Mouse (Mus musculus) 3T3-L1 (cell line): ENCODE results near the gene Fbxl18.

Experiments used
- DNase-seq: peaks from one replicate; pipeline ENCODE4 v3.0.0-alpha.2; 2015; ENCODE audit warnings: low read depth, low spot score

Fbxl18 gene

DNA sequence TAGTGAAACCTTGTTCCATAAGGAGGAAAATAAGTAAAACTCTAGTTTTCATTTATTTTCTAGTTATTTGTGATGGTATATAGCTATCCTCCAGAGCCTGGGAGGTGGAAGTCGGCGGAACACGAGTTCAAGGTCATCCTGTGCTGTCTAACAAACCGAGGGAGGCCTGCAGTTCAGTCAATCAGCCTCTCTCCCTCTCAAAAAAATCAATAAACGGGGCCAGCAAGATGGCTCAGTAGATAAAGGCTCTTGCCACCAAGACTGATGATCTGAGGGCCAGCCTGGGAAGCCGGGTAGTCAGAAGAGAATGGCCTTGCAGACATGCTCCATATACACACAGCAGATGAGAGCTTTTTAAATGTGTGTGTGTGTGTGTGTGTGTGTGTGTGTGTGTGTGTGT, 71.1 kb downstream of the Fbxl18 start:
- peak; percentile 49 for DNase-seq

DNA sequence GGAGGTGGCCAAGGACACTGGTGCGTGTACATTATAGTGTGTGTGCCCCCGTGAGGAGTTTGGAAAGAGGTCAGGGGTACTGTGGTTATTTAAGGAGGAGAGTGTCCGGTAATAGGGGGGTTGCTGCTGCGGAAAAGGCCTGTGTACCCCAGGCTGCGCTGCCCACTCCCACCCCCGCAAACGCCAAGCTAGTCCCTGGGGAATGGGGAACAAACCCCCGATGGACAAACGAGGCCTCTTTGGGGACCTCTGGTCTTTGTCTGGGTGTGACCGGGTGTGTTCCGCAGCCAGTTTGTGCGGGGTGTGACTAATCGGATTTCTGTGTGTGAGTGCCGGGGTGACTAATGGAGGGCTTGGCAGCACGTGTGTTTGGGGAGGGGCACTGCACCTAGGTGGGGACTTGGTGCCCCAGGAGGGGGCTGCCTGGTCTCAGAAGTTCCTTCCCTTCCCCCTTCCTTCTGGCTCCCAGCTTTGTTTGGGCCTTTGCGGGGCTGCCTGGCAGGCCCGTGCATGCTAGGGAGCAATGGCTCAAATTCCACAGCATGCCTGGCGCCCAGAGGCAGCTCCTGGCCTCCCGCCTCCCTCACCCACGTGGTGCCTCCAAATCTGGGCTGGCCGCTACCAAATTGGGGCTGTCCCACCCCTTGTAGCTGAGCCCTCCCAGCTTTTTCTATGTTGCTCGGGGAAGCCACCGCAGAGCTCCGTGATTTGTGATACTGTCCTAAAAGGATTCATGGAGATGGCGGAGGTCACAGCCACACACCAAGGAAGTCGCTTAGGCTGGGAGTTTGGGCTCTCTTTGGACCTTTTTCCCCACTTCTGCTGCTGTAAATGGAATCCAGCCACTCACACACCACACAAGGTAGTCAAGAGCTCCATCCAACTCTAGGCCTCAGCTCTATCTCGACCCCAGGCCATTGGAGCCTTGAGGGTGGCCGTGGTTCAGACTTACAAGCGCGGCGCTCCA, 71.8 kb downstream of the Fbxl18 start:
- peak; percentile 97 for DNase-seq

DNA sequence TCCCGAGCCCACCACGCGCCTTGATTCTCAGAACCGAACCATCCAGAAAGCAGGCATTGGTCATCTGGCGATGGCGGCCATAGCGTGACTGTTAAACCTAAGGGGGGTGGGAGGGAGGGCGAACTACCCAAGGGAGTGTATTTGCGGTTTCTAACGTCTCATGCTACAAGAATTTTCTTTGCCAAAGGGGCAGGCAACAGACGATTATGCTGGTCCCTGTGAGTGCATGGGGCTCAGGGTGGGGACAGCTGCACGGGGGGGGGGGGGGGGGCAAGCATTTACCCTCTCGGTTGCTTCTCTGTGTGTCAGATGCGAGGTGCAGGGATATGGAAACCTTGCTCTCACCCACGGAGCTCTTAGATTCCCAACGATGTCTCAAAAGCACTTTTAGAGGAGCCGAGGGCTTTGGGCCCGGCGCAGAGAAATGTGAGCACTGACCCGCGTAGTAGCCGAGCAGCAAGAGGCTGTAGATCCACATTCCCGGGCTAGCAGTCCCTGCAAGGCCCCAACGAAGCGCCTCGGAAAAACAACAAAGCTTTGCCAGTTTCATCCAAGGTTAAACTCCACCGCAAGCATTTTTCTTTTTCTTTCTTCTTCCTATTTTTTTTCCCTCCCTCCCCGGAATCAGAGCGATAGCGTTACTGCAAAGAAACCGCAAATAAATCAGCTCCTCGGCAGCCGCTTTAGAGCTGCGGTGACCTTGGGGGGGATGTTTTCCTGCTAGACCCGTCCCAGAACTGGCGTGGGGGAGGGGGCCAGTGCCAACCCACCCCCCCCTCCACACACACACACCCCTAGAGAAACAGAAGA, 72.7 kb downstream of the Fbxl18 start:
- DNase-seq, result peak; percentile 96

DNA sequence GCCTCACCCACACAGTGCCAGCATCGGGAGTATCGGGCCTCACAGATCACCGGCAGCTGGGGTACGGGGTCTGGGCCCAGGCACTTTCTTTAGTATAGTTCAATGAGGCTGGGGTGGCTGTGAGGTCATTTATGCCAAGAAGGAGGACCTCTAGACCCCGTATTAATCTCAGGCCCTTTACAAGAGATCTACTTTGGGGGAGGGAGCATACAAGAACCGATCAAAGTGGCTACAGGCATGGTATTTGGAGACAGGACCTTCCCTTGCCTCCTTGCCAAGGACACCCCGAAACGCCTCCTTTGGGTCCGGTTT, 73.3 kb downstream of the Fbxl18 start:
- no peak for DNase-seq

DNA sequence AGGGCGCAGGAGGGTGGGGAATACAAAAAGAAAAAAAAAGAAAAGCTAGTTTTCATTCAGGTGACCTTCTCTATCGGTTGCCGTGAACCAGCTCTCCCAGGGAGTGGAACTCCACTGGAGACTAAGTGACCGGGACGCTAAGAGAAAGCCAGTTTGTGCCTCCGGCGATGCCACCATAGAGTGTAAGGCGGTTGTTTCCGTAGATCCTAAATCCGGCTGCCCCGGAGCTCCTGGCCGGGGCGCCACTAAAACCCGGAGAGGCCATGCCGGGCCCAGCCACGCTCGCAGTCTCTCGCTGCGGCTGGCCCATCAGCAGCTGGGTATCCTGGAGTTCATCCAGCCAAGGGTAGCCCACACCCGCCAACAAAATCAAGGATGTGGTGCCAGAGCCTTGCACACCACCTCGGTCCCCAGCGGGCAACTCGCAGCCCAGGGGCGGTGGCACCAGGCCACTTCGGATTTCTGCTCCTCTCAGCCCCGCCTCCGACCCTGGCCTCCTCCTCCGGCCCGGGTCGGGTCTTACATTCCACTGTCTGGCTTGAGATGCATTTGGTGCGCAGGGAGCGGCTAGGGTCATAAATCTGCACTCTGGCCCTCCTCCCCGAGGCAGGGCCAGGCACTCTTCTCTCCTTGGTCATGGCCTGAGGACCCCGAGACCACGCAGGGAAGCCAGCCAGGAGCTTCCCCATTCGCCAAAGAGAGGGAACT, 73.8 kb downstream of the Fbxl18 start:
- peak; percentile 97 for DNase-seq

DNA sequence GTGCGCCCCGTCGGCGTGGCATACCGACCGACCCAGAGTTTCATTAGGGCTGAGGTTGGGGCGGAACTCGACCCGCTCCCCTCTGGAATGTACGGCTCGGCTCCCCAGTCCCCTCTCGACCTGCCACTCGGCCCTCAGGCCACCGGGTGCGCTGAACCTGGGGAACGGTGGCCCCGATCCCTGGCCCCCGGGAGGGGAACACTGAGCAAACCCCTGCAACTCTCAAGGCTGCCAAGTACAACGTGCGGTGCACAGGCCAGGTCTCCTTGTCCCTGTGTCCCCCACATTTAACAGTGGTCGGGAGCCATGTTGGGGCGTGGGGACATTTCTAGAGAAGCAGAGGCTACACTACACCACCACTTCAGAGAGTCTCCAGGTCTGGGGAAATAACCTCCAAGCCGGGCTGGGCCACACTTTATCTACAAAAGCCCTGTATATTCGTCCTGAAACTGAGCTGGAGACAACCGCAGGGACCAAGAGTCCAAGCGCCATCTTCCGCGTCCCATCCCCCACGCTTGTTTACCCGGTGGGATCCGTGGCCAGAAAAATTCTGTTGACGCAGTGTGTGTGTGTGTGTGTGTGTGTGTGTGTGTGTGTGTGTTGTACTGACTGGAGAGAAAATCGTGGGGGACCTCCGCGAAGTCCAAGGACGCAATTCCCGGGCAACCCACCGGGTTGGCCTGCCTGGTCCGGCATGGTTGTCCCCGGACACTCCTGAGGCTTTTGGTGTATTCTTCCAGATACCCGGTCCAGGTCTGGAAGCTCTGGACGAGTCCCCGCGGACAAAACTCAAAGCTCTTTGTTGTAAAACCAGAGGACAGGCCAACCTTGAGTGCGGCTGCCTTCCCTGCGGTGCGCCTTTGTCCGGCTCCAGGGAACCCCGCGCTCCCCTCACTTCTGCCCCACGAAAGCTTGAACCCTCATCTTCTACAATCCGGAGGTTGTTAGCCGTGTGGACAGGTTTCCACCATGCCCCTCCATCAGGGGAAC, 74.7 kb downstream of the Fbxl18 start:
- peak; percentile 78 for DNase-seq

DNA sequence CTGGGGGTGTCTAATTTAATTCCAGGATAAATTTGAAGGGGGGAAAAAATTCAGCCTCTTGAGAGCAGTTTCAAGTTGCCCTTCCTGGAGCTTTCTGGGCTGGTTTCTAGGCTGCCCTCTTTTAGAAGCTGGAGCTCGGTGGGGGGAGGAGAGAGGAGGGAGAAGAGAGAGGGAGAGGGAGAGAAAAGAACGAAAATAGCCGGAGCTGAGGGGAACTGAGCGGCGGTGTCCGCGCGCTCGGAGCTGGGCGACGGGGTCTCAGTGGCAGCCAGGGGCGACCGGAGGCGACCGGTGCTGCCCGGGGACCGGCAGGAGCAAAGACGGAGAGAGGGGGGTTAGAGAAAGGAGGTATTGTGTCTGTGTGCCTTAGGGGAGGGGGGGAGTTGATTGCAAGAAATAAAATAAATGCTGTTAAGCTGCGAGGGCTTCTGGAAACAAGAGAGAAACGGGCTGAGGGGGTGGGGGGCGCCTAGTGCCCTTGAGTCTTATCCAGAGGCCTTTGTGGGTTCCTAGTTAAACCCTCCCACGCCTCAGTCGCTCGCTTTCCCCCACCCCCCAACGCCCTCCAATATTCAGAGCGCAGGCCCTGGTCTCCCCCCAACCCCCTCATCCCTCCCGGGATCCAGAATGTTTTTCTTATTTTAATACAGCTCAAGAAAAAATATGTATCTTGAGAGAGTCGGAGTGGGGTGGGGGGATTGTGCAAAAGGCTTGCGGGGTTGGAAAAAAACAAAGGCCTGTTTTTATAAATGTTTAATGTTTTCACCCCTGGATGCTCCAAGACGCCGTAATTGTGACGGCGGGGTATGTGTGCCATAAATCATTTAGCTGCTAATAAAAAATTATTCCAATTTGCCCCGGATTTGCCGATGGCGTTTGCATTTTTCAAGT, 75.6 kb downstream of the Fbxl18 start:
- peak; percentile 83 for DNase-seq

DNA sequence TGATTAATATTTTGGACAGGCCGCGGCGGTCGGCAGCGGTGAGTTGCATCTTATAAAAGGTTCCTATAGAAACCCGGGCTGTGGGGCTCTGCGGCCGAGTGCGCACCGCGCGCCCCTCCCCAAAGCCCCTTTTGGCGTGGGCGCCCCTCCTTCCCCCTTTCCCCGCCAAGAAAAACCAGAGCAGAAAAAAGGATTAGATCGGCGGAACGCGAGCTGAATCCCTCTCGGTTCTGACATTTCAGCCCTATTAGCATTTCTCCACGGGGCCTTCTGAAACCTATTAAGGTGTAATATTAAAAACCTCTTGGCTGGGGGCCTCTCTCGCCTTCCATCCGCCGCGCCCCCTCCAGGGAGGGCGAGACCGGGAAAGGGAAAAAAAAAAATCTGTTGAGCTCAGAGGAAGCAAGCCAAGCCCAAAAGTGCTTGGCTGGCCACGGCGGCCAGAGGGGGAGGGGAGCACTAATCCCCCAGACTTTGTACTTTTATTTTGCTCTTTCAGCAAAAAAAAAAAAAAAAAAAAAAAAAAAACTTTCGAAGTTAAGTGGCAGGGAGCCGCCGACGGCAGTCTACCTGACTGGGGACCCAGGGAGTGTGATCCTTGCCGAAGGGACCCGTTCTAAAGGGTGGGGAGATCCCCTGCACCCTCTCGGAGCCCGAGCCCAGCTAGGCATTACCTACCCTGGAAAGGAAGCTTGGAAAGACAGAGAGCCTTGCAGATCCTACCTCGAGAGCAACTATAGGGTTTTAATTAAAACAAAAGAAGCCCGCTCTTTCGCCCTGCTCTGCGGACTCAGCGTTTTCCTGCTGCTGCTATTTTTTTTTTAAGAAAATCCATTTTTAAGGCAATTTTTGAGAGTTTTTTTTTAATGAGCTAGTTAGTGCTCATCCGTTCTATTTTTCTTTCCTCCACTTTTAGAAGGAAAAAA, 76.5 kb downstream of the Fbxl18 start:
- DNase-seq, result peak; percentile 90

DNA sequence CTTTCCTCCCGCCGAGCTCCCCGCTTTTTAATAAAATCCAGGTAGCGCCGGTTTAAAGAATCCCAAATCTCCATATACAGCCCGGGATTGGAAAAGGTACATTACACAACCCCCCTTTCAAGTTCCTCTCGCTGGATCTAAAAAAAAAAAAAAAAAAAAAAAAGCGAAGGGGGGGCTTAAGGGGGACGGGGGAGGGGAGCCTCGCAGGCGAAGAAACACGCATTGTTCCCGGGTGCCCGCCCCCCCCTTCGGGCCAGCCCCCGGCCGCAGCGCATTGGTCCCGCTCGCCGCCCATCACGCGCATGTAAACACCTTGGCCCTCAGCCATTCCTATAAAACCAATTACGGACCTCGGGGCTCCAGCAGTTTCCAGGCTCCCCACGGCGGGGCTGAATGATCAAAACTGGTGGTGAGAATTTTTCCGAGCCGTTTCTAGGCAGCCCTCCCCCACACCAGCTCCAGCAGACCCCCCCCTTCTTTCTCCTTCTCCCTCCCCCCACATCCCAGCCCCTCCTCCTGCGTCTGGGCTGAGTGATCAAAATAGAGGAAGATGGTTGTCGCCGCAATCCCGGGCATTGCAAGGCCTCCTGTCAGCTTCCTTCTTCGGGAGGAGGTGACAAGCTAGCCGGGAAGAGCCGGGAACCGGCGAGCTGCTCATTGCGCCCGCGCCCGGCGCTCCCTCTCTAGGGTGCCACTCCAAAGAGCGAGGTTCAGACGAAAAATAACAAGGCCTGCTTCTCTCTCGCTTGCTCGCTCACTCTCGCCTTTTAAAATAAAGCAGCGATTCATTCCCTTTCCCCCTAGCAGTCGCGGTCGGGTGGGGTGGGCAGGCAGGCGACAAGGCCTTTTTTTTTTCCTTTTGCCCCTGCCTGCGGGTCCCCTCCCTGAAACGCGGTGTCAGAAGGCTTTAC, 77.4 kb downstream of the Fbxl18 start, which contains the start of gene Tnrc18:
Tnrc18 (minus strand) TSS at position 139 of the 911 bp plus-strand sequence.
- peak; percentile 99 for DNase-seq
